Mouse (Mus musculus): Measurements from ENCODE around the gene Ehbp1.

Gene Ehbp1

DNA sequence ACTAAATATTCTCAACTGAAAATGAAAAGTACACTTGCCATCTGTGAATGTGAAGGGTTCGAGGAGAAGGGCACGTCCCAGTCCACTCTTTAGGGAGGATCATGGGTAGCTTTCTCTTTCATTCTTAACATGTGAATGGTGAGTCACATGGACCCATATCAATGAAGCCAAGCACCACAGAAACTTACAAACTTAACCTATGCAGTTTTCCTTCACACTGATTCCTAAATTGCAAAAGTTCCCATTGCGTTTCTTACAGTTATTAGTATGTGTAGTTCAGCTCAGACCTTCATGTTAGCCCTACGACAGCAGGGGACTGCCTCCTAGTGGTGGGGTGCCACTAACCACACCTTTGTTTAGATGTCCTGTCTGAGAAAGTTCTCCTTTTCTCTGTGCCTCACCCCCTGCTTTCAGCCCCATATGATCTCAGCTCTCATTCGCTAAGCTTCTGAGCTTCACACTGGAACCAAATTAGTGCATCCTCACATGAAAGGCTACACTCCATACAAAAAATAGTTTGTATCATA, 368.0 kb downstream of the Ehbp1 start:
- DNase-seq (ENCODE audit: extremely low read depth, low read depth) = no peak

DNA sequence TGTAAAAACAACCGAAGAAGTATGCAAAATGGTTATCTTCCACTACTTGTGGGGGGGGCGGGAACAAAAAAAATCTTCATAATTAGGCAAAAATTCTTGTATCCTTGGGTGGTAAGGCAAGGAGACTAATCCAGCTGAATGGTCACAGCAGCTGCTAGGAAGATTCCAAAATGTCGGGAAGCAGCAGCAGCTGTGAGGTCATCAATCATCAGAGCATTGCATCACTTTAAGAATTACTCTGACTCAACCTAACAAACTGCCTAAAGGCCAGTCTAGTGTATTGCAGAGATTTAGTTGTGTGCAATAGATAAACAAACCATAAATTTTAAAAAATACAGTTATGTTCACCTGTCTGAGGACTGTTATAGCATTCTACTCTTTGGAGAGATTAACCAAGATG, 368.5 kb downstream of the Ehbp1 start:
- DNase-seq (ENCODE audit: extremely low read depth, low read depth) = no peak

DNA sequence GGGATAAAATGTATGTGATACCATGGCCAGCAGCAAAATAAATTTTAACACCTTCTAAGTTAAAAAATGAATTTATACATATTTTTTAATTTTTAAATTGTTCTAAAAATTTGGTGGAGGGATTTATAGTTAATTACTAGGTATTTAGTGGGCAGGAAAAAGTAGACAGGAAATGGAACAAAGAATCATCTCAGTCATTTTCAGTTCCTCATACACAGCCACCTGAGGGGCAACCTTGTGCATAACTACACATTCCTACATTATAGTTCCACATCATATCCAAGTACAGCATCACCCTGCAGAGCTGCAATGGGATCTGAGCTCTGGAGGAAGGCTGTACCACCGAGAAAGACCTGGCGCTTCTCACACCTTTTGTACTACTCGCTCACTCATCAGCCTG, 373.2 kb downstream of the Ehbp1 start:
- DNase-seq (ENCODE audit: extremely low read depth, low read depth) = no peak

Measured in MEL-GATA-1-ER (cell line).